Mouse (Mus musculus) hindbrain, embryonic 11.5 days (tissue): ENCODE measurements around the gene Cpne9. TPM values are rescaled to one million over a fixed set of nuclear protein-coding genes. Genes with fewer than 3 reads are reported as not detected.

Experiments
- ATAC-seq: fragments of 200-750 bp; cut with Nextera tagmentation; 2 replicates; pipeline ENCODE4 v1.8.0; 2017; ENCODE audit warnings: mild to moderate bottlenecking, moderate TSS enrichment, moderate library complexity; ENCODE audit not compliant: low FRiP score
- DNase-seq: peaks from one replicate; pipeline ENCODE4 v3.0.0-alpha.2; 2015; ENCODE audit warnings: low spot score
- H3K27ac ChIP-seq: fragments of 300-500 bp; sonication (generic); 2 replicates; pipeline ENCODE4 v1.5.1; 2014; ENCODE audit warnings: mild to moderate bottlenecking, low read depth, low read length
- H3K27me3 ChIP-seq: fragments of 300-500 bp; sonication (generic); 2 replicates; pipeline ENCODE4 v1.6.1; 2014; ENCODE audit warnings: mild to moderate bottlenecking, low read length, moderate library complexity, mixed read lengths; ENCODE audit not compliant: control insufficient read depth, insufficient read depth
- H3K36me3 ChIP-seq: fragments of 300-500 bp; sonication (generic); 2 replicates; pipeline ENCODE4 v1.6.1; 2014; ENCODE audit warnings: mild to moderate bottlenecking, low read length, moderate library complexity, mixed read lengths; ENCODE audit not compliant: control insufficient read depth, insufficient read depth
- H3K4me1 ChIP-seq: fragments of 300-500 bp; sonication (generic); replicated peaks from 2 replicates; pipeline ENCODE4 v1.6.1; 2014; ENCODE audit warnings: low read length, mixed read lengths; ENCODE audit not compliant: control insufficient read depth, insufficient read depth
- H3K4me2 ChIP-seq: fragments of 300-500 bp; sonication (generic); replicated peaks from 2 replicates; pipeline ENCODE4 v1.6.1; 2014; ENCODE audit warnings: mild to moderate bottlenecking, low read depth, low read length
- H3K4me3 ChIP-seq: fragments of 300-500 bp; sonication (generic); 2 replicates; pipeline ENCODE4 v1.5.1; 2014; ENCODE audit warnings: low read depth, low read length
- H3K9ac ChIP-seq: fragments of 300-500 bp; sonication (generic); 2 replicates; pipeline ENCODE4 v1.6.1; 2014; ENCODE audit warnings: low read depth, low read length
- H3K9me3 ChIP-seq: fragments of 300-500 bp; sonication (generic); 2 replicates; pipeline ENCODE4 v1.6.1; 2016; ENCODE audit warnings: low read length; ENCODE audit not compliant: control insufficient read depth
- WGBS: fragments of 180-500 bp; shearing (Covaris S2); extraction: QIAGEN DNeasy Blood & Tissue Kit; methylation state at CpG from one replicate; pipeline ENCODE4 v1.1.7; 2014; 5-methylcytosine and 5-hydroxymethylcytosine counted together
- polyA plus RNA-seq: library from polyadenylated mRNA; unstranded; fragments of >200 nt; fragmentation: Nextera tagmentation; extraction: Ambion mirVana; gene quantifications from 2 replicates; pipeline ENCODE4 v1.2.1, GENCODE M21; 2014

Cpne9 gene
- polyA plus RNA-seq, 1 experiment from 2014 or later, result 0.29 TPM

DNA sequence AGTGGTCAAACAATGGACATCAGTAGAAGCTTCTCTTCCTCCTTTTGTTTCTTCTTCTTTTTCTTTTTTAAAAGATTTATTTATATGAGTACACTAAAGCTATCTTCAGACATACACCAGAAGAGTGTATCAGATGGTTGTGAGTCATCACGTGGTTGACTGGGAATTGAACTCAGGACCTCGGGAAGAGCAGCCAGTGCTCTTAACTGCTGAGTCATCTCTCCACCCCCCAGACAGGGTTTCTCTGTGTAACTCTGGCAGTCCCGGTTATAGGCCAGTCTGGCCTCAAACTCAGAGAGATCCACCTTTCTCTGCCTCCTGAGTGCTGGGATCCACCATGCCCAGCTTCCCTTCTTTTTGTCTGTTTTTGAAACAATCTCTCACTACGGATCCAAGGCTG lies 14.5 kb downstream of the Cpne9 start:
- no peak overlapping the region for H3K9ac ChIP-seq
- 77% methylated on average over 4 of the region's 4 CpGs for WGBS
- H3K4me3 ChIP-seq, result no peak overlapping the region
- ATAC-seq, result no peak
- no peaks in the 10 kb centered on the region for H3K36me3 ChIP-seq
- no peak overlapping the region for H3K4me2 ChIP-seq
- H3K9me3 ChIP-seq, result no peaks in the 10 kb centered on the region
- H3K4me1 ChIP-seq, result no peaks in the 10 kb centered on the region
- DNase-seq, result no peak
- no peaks in the 10 kb centered on the region for H3K27me3 ChIP-seq
- H3K27ac ChIP-seq, result no peak overlapping the region

DNA sequence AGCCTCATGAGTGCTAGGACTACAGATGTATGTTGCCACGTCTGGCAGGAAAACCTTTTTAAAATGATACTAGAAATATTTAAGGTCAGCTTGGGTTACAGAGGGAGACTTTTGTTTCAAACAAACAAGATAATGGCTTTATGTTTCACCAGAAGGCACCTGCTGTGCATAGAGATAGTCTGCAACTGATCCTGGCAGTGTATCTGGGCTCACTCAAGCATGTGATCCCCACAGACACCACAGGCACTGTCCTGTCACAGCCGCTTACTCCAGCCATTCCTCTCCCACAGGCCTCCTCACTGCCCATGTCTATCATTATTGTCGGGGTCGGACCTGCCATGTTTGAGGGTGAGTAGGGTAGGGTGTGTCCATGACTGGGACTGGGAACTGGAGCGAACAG lies 19.2 kb downstream of the Cpne9 start:
- 81% methylated on average over 5 of the region's 5 CpGs for WGBS
- Histone ChIP-seq H3K36me3 (no peaks in the 10 kb centered on the region), H3K9me3 (no peaks in the 10 kb centered on the region), H3K4me3 (no peak overlapping the region), H3K27me3 (no peaks in the 10 kb centered on the region), H3K4me2 (no peak overlapping the region), H3K27ac (no peak overlapping the region), H3K9ac (no peak overlapping the region), H3K4me1 (0 out of 2 replicates have a peak, but pooled peaks cover 2% of the 10 kb centered on the region)
- DNase-seq, result no peak
- no peak for ATAC-seq

DNA sequence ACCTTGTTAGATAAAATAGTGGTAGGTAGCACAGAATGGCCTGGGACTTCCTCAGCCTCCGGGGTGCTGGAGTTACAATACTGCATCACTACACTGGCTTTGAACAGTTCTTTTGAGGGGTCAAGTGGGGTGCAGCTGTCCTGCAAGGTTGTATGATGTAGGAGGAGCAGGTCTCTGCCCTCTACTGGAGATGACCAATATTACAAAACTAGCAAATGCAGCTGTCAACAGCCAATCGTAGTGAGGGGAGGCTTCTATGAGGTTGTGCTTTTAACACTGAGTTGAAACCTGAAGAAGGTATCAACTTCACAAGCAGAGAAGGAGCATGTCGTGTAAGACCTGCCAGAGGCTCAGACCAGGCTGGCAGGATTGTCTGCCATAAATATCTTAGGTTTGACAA lies 20.2 kb downstream of the Cpne9 start:
- Histone ChIP-seq H3K36me3 (no peaks in the 10 kb centered on the region), H3K27me3 (no peaks in the 10 kb centered on the region), H3K4me2 (no peak overlapping the region), H3K4me1 (0 out of 2 replicates have a peak, but pooled peaks cover 2% of the 10 kb centered on the region), H3K9me3 (no peaks in the 10 kb centered on the region), H3K27ac (no peak overlapping the region), H3K4me3 (no peak overlapping the region), H3K9ac (no peak overlapping the region)
- 23% methylated on average over 3 of the region's 3 CpGs for WGBS
- peak; percentile 49 for DNase-seq
- no peak for ATAC-seq

DNA sequence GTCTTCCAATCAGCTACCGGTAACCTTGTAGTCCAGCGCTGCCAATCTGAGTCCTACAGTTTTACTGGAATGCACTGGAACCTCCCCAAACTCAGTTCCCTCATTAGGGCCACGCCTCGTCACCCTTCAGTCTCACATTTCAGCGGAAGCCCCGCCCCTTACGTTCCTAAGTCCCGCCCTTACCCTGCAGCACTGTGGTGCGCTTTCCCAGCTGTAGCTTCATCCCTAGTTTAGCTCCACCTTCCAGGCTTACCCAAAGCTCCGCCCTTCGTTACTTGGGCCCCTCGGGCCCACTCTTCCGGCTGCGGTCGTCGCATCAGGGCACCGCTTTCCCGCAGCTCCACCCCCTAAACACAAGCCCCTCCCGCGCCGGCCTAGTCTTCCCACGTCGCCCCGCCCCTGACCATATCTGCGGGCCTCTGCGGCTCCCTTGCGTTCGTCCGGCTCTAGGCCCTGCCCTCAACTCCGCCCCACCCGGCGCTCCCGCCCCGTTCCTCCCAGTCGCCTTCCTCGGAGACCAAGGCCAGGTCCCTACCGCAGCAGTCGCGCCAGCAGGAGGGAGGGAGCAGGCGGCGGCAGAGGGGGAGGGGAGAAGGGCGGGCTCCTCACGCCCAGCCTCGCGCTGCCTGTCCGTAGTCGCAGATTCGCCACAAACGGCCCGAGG lies 24.3 kb downstream of the Cpne9 start:
- ATAC-seq (peak; percentile 98), DNase-seq (peak; percentile 98)
- under 1% methylated on average over 50 of the region's 50 CpGs for WGBS
- Histone ChIP-seq H3K36me3 (peaks cover 4% of the 10 kb centered on the region; the same call in 1 of the 2 replicates), H3K27me3 (no peaks in the 10 kb centered on the region), H3K4me3 (peak overlapping the region; percentile 97), H3K9ac (peak overlapping the region; percentile 96), H3K27ac (peak overlapping the region; percentile 99), H3K4me2 (peak overlapping the region; percentile 98), H3K9me3 (no peaks in the 10 kb centered on the region), H3K4me1 (peaks cover 10% of the 10 kb centered on the region)

DNA sequence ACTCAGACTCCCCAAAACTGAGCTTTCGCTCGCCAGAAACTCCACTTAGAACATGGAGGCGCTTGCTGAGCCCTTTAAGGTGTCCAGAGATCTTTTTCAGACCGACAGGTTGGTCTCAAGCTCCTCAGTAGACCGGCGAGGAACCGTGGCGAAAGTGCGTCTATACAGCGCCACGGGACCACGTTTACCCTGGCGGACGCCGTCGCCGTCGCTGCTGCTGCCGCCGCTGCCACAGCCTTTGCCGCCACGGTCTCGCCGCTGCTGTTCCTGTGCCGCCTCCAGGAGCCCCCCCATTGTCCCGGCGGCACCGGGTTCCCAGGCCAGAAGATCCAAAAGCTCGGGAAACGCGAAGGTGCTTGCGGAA lies 24.9 kb downstream of the Cpne9 start, which contains the start of gene Brpf1:
Brpf1 (plus strand) TSS at position 152 of the 364 bp plus-strand sequence.
- Histone ChIP-seq H3K9me3 (no peaks in the 10 kb centered on the region), H3K4me2 (peak within 1 kb of the TSS; percentile 98), H3K27ac (peak within 1 kb of the TSS; percentile 99), H3K36me3 (peaks cover 4% of the 10 kb centered on the region; the same call in 1 of the 2 replicates), H3K4me3 (peak within 1 kb of the TSS; percentile 97), H3K9ac (peak within 1 kb of the TSS; percentile 96), H3K4me1 (peaks cover 8% of the 10 kb centered on the region), H3K27me3 (no peaks in the 10 kb centered on the region)
- no peak for DNase-seq
- WGBS, result under 1% methylated on average over 32 of the region's 32 CpGs
- ATAC-seq, result peak; percentile 64

DNA sequence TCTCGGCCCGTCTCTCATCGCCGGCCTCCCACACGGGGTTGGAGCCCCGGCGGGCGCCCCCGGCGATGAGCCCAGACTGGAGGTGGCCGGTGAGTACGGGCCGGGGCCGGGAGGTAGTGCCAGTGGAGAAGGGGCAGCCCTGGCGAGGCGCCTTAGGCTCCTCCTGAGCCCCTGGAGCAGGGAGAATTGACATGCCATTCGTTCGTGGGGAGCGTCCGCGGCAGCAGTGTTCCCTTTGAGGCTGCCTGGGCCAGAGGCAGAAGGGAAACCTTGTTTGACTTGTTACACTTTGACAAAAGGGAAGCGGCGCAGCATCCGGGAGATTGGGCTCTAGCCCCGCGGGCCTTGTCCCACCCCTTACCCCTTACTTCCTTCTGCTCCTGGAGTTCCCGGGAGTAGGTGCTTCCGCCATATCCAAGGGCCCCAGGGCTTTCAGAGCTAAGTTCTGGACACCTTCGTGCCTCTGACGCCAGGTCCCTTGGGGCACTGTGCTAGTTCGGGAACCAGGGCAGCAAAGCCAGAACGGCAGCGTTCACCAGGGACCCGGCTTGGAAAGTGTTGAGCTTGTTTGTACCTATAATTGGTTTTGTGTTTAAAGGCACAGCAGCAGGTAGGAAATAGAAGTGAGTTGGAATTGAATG lies 25.5 kb downstream of the Cpne9 start:
- no peaks in the 10 kb centered on the region for H3K9me3 ChIP-seq
- DNase-seq (peak; percentile 50), ATAC-seq (peak; percentile 12)
- peak overlapping the region; percentile 97 for H3K4me3 ChIP-seq
- H3K4me2 ChIP-seq, result peak overlapping the region; percentile 98
- peak overlapping the region; percentile 99 for H3K27ac ChIP-seq
- peaks cover 8% of the 10 kb centered on the region for H3K4me1 ChIP-seq
- H3K36me3 ChIP-seq, result peaks cover 4% of the 10 kb centered on the region; the same call in 1 of the 2 replicates
- H3K27me3 ChIP-seq, result no peaks in the 10 kb centered on the region
- under 1% methylated on average over 34 of the region's 34 CpGs for WGBS
- H3K9ac ChIP-seq, result peak overlapping the region; percentile 96

DNA sequence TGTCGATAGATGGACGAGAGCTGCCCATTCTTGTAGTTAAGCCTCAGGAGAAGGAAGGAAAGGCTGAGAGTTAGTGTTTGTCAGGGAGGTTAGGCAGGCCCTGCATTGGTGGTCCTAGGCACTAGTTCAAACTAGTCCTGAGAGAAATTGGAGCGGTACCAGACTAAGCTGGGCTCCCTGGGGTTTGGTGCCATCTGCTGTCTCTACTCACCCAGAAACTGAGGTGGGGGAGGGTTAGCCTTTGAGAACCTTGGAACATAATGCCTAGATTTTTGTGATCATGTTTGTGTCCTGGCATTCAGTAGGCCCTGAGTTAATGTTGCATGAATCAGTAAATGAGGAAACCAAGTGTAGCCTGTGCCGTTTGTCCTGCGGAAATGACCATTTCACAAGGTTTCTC lies 26.0 kb downstream of the Cpne9 start:
- ATAC-seq, result no peak
- peaks cover 8% of the 10 kb centered on the region for H3K4me1 ChIP-seq
- peak overlapping the region; percentile 97 for H3K4me3 ChIP-seq
- H3K36me3 ChIP-seq, result peaks cover 4% of the 10 kb centered on the region; the same call in 1 of the 2 replicates
- H3K9me3 ChIP-seq, result no peaks in the 10 kb centered on the region
- peak; percentile 35 for DNase-seq
- WGBS, result 40% methylated on average over 5 of the region's 5 CpGs
- no peaks in the 10 kb centered on the region for H3K27me3 ChIP-seq
- peak overlapping the region; percentile 96 for H3K9ac ChIP-seq
- H3K27ac ChIP-seq, result 0 out of 2 replicates have a peak overlapping the region, but pooled peaks have one; percentile 24
- H3K4me2 ChIP-seq, result peak overlapping the region; percentile 98

DNA sequence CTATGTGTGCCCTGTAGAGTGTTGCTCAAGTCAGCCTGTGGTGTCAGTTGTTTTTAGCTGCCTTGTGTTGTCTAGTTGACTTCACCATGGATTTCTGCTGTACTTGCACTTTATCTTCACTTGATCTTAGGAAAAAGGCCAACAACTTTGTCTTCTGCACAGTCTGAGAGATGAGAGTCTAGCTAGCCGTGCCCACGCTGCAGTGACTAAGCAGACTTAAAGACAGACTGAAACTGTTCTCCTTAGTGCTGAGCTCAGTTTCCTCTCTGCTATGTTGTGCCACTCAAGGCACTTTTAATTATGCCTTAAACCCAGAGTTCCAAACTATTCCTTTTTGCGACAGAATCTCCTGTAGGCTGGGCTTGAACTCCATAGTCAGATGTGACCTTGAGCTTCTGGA lies 33.9 kb downstream of the Cpne9 start:
- Histone ChIP-seq H3K9me3 (no peaks in the 10 kb centered on the region), H3K4me3 (no peak overlapping the region), H3K4me2 (no peak overlapping the region), H3K27ac (no peak overlapping the region), H3K9ac (no peak overlapping the region), H3K36me3 (peaks cover 24% of the 10 kb centered on the region), H3K4me1 (no peaks in the 10 kb centered on the region), H3K27me3 (no peaks in the 10 kb centered on the region)
- ATAC-seq, result no peak
- DNase-seq, result no peak
- 94% methylated on average over 3 of the region's 3 CpGs for WGBS
